Mouse (Mus musculus) kidney, adult 8-10 months (tissue): ENCODE results near the gene Sox30.
A peak's percentile ranks its signal among the peaks of the same experiment; 100 is the strongest.

Source experiments
- DNase-seq, 2 experiments: peaks; one replicate each; pipeline ENCODE4 v3.0.0; 2022

Sox30 gene

GRCm38 (mm10) chr11:46056770-46057411 is 76.8 kb downstream of the Sox30 start:
- DNase-seq: no peak

- DNase-seq: no peak
These were observed 77.9 kb downstream of the Sox30 start for GRCm38 (mm10) chr11:46058011-46058410.

- DNase-seq: no peak
These were observed 78.8 kb downstream of the Sox30 start for GRCm38 (mm10) chr11:46058916-46059315.

- no peak for DNase-seq
These were observed 80.0 kb downstream of the Sox30 start for GRCm38 (mm10) chr11:46059887-46060650.

- DNase-seq: no peak
These were observed 80.5 kb downstream of the Sox30 start for GRCm38 (mm10) chr11:46060651-46061020.

GRCm38 (mm10) chr11:46061776-46062445 is 81.8 kb downstream of the Sox30 start:
- no peak for DNase-seq

GRCm38 (mm10) chr11:46062569-46062968 is 82.5 kb downstream of the Sox30 start:
- DNase-seq: no peak

GRCm38 (mm10) chr11:46062993-46063731 is 83.1 kb downstream of the Sox30 start:
- peak in 1 of 2 experiments; percentile 55 for DNase-seq

GRCm38 (mm10) chr11:46064767-46065166 is 84.7 kb downstream of the Sox30 start:
- peak; percentile 42 to 49 for DNase-seq

- peak; percentile 59 to 79 for DNase-seq
These were observed 85.3 kb downstream of the Sox30 start for GRCm38 (mm10) chr11:46065201-46066011.
